Comparison of ENCODE assay signal across 14 mouse cellular contexts in the genomic region with DNA sequence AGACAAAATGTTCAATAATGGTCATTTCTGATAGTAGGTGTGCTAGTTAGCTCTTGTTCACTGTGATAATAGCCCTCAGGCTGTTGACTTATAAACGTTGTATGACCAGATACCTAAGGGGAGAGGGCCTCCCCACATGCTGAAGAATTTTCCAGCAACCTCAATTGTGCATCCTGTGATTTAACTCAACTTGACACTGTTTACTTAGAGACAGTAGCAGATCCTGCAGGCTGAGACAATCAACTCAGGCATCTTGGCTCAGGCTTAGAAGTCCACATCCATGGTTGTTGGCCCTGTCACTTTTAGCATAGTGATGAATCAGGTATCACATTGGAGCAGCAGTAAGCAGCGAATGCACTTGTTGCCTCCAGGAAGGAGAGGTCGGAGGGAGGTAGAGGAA.
"Had no signal": no experiment of that assay in that cellular context is flagged by ENCODE, and none has a peak within 500 bp of the region (broad histone marks: within the 10 kb centered on the region; RNA-seq: fewer than 3 reads in every experiment).

No protein-coding gene starts in this region.

- H3K27me3 ChIP-seq: intestine, embryonic 15.5 days; limb, embryonic 15.5 days; liver, embryonic 13.5 days; midbrain, embryonic 12.5 days; neural tube, embryonic 13.5 days had no signal

- H3K36me3 ChIP-seq: liver, embryonic 13.5 days; midbrain, embryonic 12.5 days; neural tube, embryonic 13.5 days had no signal

- H3K9ac ChIP-seq: intestine, embryonic 15.5 days; limb, embryonic 15.5 days; liver, embryonic 13.5 days; liver, postnatal 0 days; midbrain, embryonic 12.5 days; neural tube, embryonic 13.5 days had no signal

- H3K9me3 ChIP-seq: intestine, embryonic 15.5 days; limb, embryonic 15.5 days; liver, embryonic 13.5 days; midbrain, embryonic 12.5 days; neural tube, embryonic 13.5 days had no signal

- H3K4me2 ChIP-seq: intestine, embryonic 15.5 days; limb, embryonic 15.5 days; liver, embryonic 13.5 days; midbrain, embryonic 12.5 days; neural tube, embryonic 13.5 days had no signal

- H3K27ac ChIP-seq: intestine, embryonic 15.5 days; left cerebral cortex, adult 2 months; limb, embryonic 15.5 days; liver, embryonic 13.5 days; midbrain, embryonic 12.5 days; neural tube, embryonic 13.5 days had no signal

- H3K4me1 ChIP-seq: liver, embryonic 13.5 days; midbrain, embryonic 12.5 days had no signal

- ATAC-seq: intestine, embryonic 15.5 days; liver, postnatal 0 days; midbrain, embryonic 16.5 days had no signal

- H3K4me3 ChIP-seq: intestine, embryonic 15.5 days; left cerebral cortex, adult 2 months; limb, embryonic 15.5 days; liver, embryonic 13.5 days; midbrain, embryonic 12.5 days; neural tube, embryonic 13.5 days had no signal

- DNase-seq: kidney, adult 18-20 months; kidney, postnatal 10 days; kidney, postnatal 4 days; liver, embryonic 13.5 days; liver, postnatal 0 days; right cerebral cortex, adult 18-20 months; right cerebral cortex, postnatal 25 days; thymus, postnatal 4 days had no signal
